Mouse (Mus musculus): ENCODE measurements around the gene Pgpep1l. TPM values are rescaled to one million over a fixed set of nuclear protein-coding genes. Genes with fewer than 3 reads are reported as not detected.
"Not testable (repeated sequence)": the region's sequence is repeated elsewhere in the genome, so short reads cannot be mapped to it uniquely, and the experiment has no call there.

Pgpep1l gene
- polyA plus RNA-seq, 1 experiment from 2014 or later, result not detected

DNA sequence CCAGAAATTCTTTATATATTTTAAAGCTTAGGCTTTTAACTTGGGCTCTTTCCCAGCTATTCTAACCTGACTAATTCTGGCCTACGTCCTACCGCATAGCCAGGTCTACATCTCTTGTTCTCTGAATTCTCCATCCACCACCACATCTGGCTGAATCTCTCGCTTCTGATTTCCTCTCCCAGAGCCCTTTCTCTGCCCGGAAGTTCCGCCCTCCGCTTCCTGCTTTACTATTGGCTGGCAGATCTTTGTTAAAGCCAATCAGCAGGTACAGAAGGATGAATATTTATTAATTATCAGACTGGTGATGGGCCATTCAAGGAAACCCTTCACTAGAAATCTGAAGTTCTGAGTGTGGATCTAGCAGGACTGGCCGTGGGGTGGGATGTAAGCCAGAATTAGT is 37.1 kb upstream of the Pgpep1l start:
- ATAC-seq (ENCODE audit: low read depth), result no peak
- no peak overlapping the region for H3K27ac ChIP-seq (ENCODE audit: low read length)
- 66% methylated on average over 7 of the region's 7 CpGs for WGBS
- 0 out of 2 replicates have a peak overlapping the region, but pooled peaks have one; percentile 5 for H3K4me2 ChIP-seq (ENCODE audit: low read depth, low read length)
- H3K9me3 ChIP-seq (ENCODE audit: control insufficient read depth, low read length), result no peaks in the 10 kb centered on the region
- H3K9ac ChIP-seq (ENCODE audit: low read length), result no peak overlapping the region
- H3K27me3 ChIP-seq (ENCODE audit: control insufficient read depth, insufficient read depth, low read depth, low read length), result no peaks in the 10 kb centered on the region
- H3K4me1 ChIP-seq (replicated peaks; ENCODE audit: control insufficient read depth, insufficient read depth, low read length), result peaks cover 3% of the 10 kb centered on the region; the same call in 1 of the 2 replicates
- no peaks in the 10 kb centered on the region for H3K36me3 ChIP-seq (ENCODE audit: control insufficient read depth, insufficient read depth, low read length)
- no peak overlapping the region for H3K4me3 ChIP-seq (ENCODE audit: low read length)

DNA sequence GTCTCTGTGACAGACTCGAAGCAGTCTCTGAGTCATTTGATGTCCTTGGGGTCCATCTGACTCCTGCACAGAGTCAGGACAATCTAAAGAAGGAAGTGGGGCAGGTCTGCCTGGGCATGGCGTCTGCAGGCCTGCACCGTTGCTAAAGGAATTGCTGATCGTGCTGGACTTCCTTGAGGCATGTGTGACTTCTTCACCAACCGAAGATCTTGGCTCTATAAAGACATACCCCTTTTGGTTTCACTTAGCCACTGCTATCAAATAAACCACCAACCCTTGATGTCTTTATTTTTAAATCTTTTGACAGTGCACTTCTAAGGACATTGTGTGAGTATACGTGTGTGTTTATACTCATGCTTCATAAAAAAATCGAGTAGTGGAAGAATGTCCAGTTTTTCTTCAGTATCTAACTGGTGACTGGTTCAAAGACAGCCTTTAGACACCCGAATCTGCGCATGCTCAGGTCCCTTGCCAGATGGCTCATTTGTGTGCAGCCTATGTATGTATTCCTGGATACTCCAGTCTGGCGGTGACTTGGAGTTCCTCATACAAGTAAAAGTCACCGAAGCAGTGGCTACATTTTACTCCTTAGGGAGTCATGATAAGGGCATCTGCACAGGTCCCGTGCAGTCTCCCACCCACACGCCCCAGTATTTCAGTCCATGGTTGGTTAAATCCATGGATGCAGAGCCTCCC is 34.5 kb upstream of the Pgpep1l start:
- WGBS, result 79% methylated on average over 13 of the region's 13 CpGs
- ATAC-seq (ENCODE audit: low read depth), result no peak
- Histone ChIP-seq H3K27ac (ENCODE audit: low read length) (no peak overlapping the region), H3K36me3 (ENCODE audit: control insufficient read depth, insufficient read depth, low read length) (no peaks in the 10 kb centered on the region), H3K27me3 (ENCODE audit: control insufficient read depth, insufficient read depth, low read depth, low read length) (no peaks in the 10 kb centered on the region), H3K4me2 (ENCODE audit: low read depth, low read length) (no peak overlapping the region), H3K4me3 (ENCODE audit: low read length) (no peak overlapping the region), H3K4me1 (replicated peaks; ENCODE audit: control insufficient read depth, insufficient read depth, low read length) (peaks cover 12% of the 10 kb centered on the region), H3K9ac (ENCODE audit: low read length) (no peak overlapping the region), H3K9me3 (ENCODE audit: control insufficient read depth, low read length) (no peaks in the 10 kb centered on the region)

DNA sequence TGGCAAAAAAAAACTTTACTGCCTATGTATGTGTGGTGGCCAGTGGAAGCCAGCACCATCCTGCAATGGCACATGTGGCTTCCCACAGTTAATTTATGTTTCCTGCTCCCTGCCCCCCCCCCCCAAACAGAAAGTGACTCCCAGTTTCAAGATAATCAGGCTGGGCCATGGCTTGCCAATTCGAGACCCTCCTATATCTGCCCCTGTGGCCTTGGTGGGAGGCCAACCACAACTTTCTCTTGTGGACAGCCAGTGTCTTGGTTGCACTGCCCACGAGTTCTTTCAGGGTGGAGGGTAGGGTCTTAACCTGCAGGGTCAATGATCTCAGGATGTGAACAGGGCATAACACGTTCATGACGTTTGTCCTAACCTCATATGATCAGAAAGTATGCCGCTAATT is 32.5 kb upstream of the Pgpep1l start:
- Histone ChIP-seq H3K4me2 (ENCODE audit: low read depth, low read length) (no peak overlapping the region), H3K9ac (ENCODE audit: low read length) (no peak overlapping the region), H3K4me3 (ENCODE audit: low read length) (no peak overlapping the region), H3K27me3 (ENCODE audit: control insufficient read depth, insufficient read depth, low read depth, low read length) (no peaks in the 10 kb centered on the region), H3K27ac (ENCODE audit: low read length) (no peak overlapping the region), H3K9me3 (ENCODE audit: control insufficient read depth, low read length) (no peaks in the 10 kb centered on the region), H3K36me3 (ENCODE audit: control insufficient read depth, insufficient read depth, low read length) (no peaks in the 10 kb centered on the region), H3K4me1 (replicated peaks; ENCODE audit: control insufficient read depth, insufficient read depth, low read length) (peaks cover 9% of the 10 kb centered on the region)
- ATAC-seq (ENCODE audit: low read depth), result no peak
- whole genome bisulfite sequencing, result 82% methylated on average over 5 of the region's 5 CpGs

DNA sequence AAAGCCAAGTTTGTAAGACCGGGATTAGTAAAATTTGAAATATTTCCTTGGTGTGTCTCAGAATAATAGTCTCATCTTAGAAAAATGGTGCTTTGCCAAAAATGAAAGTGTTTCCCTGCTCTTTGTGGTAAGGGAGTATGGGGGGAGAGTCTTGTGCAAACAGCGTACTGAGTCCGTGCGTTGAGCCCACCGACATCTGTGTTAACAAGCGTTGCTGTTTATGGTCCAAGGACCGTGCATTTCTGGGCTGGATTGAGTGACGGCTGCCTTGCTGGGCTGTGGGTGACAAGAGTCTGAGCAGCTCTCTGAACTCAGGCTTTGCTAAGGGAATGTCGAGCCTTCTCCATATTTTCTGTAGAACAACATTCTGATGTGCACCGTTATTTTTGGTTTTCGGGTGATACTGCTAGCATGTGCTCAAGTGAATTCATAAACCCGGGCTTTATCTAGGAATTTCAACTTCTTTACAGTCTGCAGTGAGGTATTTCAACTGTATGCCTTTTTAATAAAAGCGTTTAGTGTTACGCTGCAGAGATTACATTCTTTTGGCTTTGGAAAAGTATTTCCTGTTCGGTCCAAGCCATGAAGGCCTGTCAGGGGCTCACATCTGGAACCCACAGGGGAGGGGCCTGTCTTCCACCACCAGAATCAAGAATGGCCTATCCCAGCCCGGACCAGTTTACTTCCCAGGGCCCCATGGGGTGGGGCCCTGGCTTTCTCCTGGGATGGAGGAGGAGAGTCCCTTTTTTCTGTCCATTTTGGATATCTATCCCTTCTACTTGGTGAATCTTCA is 30.2 kb upstream of the Pgpep1l start:
- Histone ChIP-seq H3K9ac (ENCODE audit: low read length) (peak overlapping the region; percentile 24; the same call in 1 of the 2 replicates), H3K36me3 (ENCODE audit: control insufficient read depth, insufficient read depth, low read length) (no peaks in the 10 kb centered on the region), H3K4me1 (replicated peaks; ENCODE audit: control insufficient read depth, insufficient read depth, low read length) (peaks cover 9% of the 10 kb centered on the region), H3K9me3 (ENCODE audit: control insufficient read depth, low read length) (no peaks in the 10 kb centered on the region), H3K4me2 (ENCODE audit: low read depth, low read length) (peak overlapping the region; percentile 25), H3K27me3 (ENCODE audit: control insufficient read depth, insufficient read depth, low read depth, low read length) (no peaks in the 10 kb centered on the region), H3K4me3 (ENCODE audit: low read length) (no peak overlapping the region), H3K27ac (ENCODE audit: low read length) (peak overlapping the region; percentile 63)
- WGBS, result 34% methylated on average over 16 of the region's 16 CpGs
- ATAC-seq (ENCODE audit: low read depth), result peak; percentile 54; the same call in 1 of the 2 replicates

DNA sequence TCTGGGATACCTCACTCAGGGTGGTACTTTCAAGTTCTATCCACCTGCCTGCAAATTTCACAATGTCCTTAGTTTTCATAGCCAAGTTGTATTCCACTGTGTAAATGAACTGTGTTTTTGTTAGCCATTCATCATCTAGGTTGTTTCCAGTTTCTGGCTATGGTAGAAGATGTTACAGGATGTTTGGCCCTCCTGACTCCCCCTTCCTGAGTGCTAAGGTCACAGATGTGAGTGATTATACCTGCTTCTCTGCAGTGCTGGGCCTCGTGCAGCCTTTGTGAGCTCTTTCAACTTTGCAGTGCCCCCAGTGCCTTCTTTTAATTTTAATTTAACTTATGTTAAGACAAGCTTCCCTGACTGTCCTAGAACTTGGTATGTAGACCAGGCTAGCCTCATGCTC is 27.6 kb upstream of the Pgpep1l start:
- 56% methylated on average over 1 of the region's 1 CpGs for WGBS
- Histone ChIP-seq H3K9ac (ENCODE audit: low read length) (no peak overlapping the region), H3K4me1 (replicated peaks; ENCODE audit: control insufficient read depth, insufficient read depth, low read length) (peaks cover 9% of the 10 kb centered on the region), H3K4me2 (ENCODE audit: low read depth, low read length) (no peak overlapping the region), H3K27me3 (ENCODE audit: control insufficient read depth, insufficient read depth, low read depth, low read length) (no peaks in the 10 kb centered on the region), H3K9me3 (ENCODE audit: control insufficient read depth, low read length) (no peaks in the 10 kb centered on the region), H3K36me3 (ENCODE audit: control insufficient read depth, insufficient read depth, low read length) (no peaks in the 10 kb centered on the region), H3K27ac (ENCODE audit: low read length) (no peak overlapping the region), H3K4me3 (ENCODE audit: low read length) (no peak overlapping the region)
- no peak for ATAC-seq (ENCODE audit: low read depth)

DNA sequence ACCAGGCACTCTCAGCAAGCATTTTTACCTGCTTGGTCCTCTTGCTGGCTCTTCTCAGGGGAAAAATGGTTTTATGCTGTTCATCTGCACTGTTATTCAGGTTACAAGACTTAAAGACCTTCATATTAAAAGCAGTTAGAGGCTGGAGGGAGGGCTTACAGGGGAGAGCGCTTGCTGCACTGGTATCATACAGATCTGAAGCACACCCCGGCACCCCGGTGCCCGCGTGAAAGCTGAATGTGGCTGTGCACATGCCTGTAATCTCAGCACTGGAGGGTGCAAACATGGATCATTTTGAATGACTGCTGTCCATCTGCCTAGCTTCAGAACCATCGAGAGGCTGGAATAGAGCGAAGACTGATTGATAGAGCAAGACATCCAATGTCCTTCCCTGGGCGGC is 25.0 kb upstream of the Pgpep1l start:
- peaks cover 11% of the 10 kb centered on the region for H3K4me1 ChIP-seq (replicated peaks; ENCODE audit: control insufficient read depth, insufficient read depth, low read length)
- H3K9ac ChIP-seq (ENCODE audit: low read length), result no peak overlapping the region
- H3K4me3 ChIP-seq (ENCODE audit: low read length), result no peak overlapping the region
- H3K36me3 ChIP-seq (ENCODE audit: control insufficient read depth, insufficient read depth, low read length), result no peaks in the 10 kb centered on the region
- no peaks in the 10 kb centered on the region for H3K27me3 ChIP-seq (ENCODE audit: control insufficient read depth, insufficient read depth, low read depth, low read length)
- no peak overlapping the region for H3K4me2 ChIP-seq (ENCODE audit: low read depth, low read length)
- ATAC-seq (ENCODE audit: low read depth), result no peak
- H3K9me3 ChIP-seq (ENCODE audit: control insufficient read depth, low read length), result no peaks in the 10 kb centered on the region
- WGBS, result 93% methylated on average over 8 of the region's 8 CpGs
- no peak overlapping the region for H3K27ac ChIP-seq (ENCODE audit: low read length)

DNA sequence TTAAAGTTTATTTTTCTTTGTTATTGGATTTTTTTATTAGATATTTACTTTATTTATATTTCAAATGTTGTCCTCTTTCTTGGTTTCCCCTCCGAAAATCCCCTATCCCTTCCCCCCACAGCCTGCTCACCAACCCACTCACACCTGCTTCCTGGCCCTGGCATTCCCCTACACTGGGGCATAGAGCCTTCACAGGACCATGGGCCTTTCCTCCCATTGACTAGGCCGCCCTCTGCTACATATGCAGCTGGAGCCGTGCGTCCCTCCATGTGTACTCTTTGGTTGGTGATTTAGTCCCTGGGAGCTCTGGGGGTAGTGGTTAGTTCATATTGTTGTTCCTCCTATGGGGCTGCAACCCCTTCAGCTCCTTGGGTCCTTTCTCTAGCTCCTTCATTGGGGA is 24.0 kb upstream of the Pgpep1l start:
- not testable (repeated sequence) for ATAC-seq (ENCODE audit: low read depth); H3K27ac ChIP-seq (ENCODE audit: low read length)
- 83% methylated on average over 4 of the region's 4 CpGs for WGBS

DNA sequence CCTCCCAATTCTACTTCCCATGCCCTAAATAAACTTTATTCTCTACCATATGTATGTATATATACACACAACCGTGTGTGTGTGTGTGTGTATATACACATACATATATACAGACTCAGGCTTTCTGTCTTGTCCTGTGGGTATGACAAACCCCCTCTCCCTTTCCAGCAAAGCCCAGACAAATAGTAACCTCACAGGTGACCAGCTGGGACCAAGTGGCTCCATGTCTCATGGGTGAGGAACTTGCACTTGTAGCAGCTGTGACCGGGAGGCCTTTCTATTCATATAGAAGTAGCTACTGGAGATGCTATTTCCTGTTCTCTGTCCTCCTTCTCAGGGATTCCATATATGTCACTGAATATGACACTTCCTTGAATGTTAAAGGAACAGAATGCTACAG is 23.5 kb upstream of the Pgpep1l start:
- ATAC-seq (ENCODE audit: low read depth), result no peak
- H3K9ac ChIP-seq (ENCODE audit: low read length), result no peak overlapping the region
- H3K4me3 ChIP-seq (ENCODE audit: low read length), result no peak overlapping the region
- no peak overlapping the region for H3K4me2 ChIP-seq (ENCODE audit: low read depth, low read length)
- no peaks in the 10 kb centered on the region for H3K36me3 ChIP-seq (ENCODE audit: control insufficient read depth, insufficient read depth, low read length)
- 49% methylated on average over 2 of the region's 2 CpGs for WGBS
- peaks cover 7% of the 10 kb centered on the region; the same call in 1 of the 2 replicates for H3K4me1 ChIP-seq (replicated peaks; ENCODE audit: control insufficient read depth, insufficient read depth, low read length)
- no peaks in the 10 kb centered on the region for H3K27me3 ChIP-seq (ENCODE audit: control insufficient read depth, insufficient read depth, low read depth, low read length)
- no peak overlapping the region for H3K27ac ChIP-seq (ENCODE audit: low read length)
- no peaks in the 10 kb centered on the region for H3K9me3 ChIP-seq (ENCODE audit: control insufficient read depth, low read length)

More for the DNA sequence above, 24.0 kb upstream of the Pgpep1l start:
- not testable (repeated sequence) for H3K9me3 ChIP-seq (ENCODE audit: control insufficient read depth, low read length); H3K4me3 ChIP-seq (ENCODE audit: low read length); H3K9ac ChIP-seq (ENCODE audit: low read length); H3K27me3 ChIP-seq (ENCODE audit: control insufficient read depth, insufficient read depth, low read depth, low read length); H3K36me3 ChIP-seq (ENCODE audit: control insufficient read depth, insufficient read depth, low read length); H3K4me2 ChIP-seq (ENCODE audit: low read depth, low read length); H3K4me1 ChIP-seq (replicated peaks; ENCODE audit: control insufficient read depth, insufficient read depth, low read length)

Measured in lung, embryonic 16.5 days (tissue).